Mouse (Mus musculus) bone marrow, adult 2 months (tissue): Measurements from ENCODE around the gene Sptlc2.

Experiments
- CTCF ChIP-seq: fragments of 200-500 bp; IDR thresholded peaks from 2 replicates; pipeline ENCODE4 v1.5.1; 2011; ENCODE audit warnings: low read length, control low read depth; ENCODE audit not compliant: control insufficient read depth, insufficient read depth
- POLR2A ChIP-seq: fragments of 200-500 bp; IDR thresholded peaks from 2 replicates; pipeline ENCODE4 v1.6.1; 2011; ENCODE audit warnings: low read depth, mild to moderate bottlenecking, control low read depth, low read length, borderline replicate concordance; ENCODE audit not compliant: control insufficient read depth

DNA sequence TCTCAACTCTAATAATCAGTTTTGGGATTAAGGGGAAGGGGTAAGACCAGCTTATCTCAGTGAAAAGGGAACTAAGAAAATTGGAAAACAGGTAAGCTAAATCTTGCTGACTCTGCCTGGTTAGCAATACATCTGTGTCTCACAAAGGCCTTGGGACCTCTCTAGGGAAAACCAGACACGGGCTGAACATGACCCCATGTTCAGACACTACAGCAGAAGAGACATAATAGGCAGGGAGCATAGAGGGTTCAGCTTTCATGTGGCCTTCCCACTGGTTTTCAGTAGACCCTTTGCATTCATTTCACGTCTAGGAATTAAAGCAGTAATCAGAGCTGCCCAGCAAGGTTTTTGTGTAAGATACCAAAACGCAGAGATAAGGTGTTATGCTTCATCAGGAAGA, 36.4 kb upstream of the Sptlc2 start:
- no peak for TF ChIP-seq CTCF
- TF ChIP-seq POLR2A: no peak
